Mouse (Mus musculus) testis, postnatal 10 days (tissue): ENCODE results near the gene Krt33b.

Experiments used
- DNase-seq: peaks from one replicate; pipeline ENCODE4 v3.0.0; 2021; ENCODE audit warnings: low spot score

Gene Krt33b

DNA sequence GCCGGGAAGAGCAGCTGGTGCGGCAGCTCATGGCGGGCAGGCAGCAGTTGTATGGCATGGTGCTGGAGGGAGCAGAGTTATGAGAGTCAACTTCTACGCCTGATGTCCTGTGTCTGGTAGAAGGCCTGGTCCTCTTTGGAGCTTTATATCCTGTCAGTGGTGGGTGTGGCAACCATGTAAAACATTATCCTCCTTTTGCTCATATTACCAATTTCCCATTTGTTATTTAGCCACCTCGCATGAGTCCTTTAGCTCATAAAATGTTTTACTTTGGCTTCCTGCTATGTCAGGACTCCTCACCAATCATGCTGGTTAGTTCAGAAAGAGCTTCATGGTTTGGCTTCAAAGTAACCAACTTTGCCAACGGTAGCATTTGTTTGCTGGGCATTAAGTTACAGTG, at the start of gene Krt33b:
Krt33b (minus strand) TSS at position 101 of the 400 bp plus-strand sequence.
- no peak for DNase-seq

DNA sequence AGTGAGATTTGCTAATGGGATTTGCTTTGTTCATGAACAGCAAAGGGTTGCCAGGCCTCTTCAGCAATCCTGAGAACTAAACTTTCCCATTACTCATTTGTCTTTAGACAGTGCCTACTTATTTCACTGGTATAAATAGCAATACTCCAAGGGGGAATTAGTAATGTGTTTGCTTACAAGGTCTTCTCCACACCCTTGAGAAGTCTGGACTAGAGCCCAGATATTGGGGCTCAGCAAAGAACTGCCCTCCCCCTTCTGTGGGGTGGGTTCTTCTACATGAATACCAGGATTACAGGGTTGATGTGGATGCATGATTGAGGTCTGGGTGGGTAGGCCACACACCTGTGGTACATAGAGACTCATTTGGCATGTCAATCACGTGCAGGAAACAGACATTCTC, 44.2 kb upstream of the Krt33b start:
- no peak for DNase-seq

- DNase-seq: no peak
These were observed 37.8 kb upstream of the Krt33b start for GRCm38 (mm10) chr11:100067293-100068036.

DNA sequence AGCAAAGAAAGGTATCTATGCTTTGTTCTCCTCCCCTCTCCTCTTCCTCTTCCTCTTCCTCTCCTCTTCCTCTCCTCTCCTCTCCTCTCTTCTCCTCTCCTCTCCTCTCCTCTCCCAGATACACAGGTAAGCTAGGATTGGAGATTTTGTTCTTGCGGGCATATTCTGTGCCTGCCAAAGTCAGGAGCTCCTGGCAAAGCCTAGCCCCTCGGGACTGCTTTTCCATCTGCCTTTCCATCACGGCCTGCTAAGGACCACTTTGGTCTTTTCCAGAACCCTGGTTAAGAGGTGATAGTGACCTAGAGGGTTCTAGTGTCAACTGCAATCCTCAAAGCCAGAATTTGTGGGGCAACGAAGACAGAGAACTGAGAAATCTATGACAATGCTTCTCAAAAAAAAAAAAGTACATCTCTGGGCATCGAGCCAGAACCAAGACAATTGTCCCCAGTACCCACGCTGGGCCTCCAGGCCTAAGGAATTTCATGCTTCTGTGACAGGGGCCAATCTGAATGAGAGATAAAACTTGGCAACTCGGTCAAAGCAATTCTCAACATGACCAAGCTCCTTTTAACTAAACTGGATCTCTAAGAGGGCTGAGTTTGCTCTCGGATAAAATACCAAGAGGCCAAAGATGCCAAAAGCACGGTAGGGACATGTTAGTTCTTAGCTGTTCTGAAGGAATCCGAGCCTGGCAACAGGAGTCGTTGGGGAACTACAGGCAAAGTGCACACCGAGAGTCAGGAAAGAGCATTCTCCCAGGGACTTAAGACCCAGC, 36.8 kb upstream of the Krt33b start:
- DNase-seq: no peak

DNA sequence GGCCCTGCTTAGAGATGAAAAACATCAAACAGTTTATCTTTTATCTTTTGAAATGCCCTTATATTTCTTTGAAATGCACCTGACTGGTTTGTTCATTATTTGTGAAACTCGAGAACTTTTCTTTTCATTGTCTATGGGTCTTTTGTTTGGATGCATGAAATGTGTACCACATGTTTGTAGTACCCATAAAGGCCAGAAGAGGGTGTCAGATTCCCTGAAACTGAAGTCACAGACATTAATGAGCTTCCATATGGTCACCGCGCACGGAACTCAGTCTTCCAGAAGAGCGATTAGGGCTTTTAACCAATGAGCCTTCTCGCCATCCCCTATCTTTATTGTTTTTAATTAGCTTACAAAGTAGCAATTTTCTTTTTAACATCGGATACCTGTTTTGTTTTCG, 29.2 kb upstream of the Krt33b start:
- DNase-seq: no peak

- no peak for DNase-seq
These were observed 26.3 kb upstream of the Krt33b start for GRCm38 (mm10) chr11:100055686-100056655.

- DNase-seq: no peak
These were observed 20.8 kb upstream of the Krt33b start, which contains the start of gene Krt31 for GRCm38 (mm10) chr11:100050451-100050850. Gene Krt31 (minus strand): TSS chr11:100050551.

- no peak for DNase-seq
These were observed 17.5 kb upstream of the Krt33b start for GRCm38 (mm10) chr11:100047193-100047592.

- DNase-seq: no peak
These were observed 16.7 kb upstream of the Krt33b start for GRCm38 (mm10) chr11:100046303-100046866.

DNA sequence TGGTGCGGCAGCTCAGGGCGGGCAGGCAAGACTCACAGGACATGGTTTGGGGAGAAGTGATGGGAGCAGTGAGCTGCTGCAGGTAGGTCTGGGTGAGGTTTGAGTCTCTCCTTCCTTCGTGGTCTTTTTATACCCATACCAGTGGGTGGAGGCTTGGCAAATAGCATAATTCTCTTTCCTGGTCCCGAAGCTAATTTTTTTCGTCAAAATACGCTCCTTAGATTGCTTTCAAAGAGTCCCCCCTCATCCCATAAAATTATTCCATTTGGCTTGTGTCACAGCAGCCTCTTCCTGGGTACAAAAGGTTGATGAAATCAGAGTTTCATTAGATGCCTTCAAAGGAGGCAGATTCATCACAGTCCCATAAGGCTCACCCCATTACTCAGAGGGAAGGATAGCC, 11.8 kb upstream of the Krt33b start, which contains the start of gene Krt34:
Krt34 (minus strand) TSS at position 101 of the 400 bp plus-strand sequence.
- DNase-seq: no peak

DNA sequence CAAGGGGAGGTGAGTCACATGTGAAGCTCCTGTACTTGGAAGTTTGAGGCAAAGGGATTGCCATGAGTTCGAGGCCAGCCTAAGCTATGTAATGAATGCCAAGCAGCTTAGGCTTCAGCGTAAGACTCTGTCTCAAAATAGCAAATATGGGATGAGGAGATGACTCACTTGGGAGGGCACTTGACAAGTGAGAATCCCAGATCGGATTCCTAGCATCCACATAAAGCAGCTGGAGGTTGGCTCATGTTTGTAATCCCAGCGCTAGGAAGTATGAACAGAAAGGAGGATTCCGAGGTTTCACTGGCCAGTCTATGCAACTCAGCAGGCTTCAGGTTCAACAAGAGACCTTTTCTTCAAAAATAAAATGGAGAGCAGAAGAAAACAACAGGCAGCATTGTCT, 8.2 kb downstream of the Krt33b start:
- no peak for DNase-seq

GRCm38 (mm10) chr11:100019466-100019865, 10.2 kb downstream of the Krt33b start:
- DNase-seq: no peak

DNA sequence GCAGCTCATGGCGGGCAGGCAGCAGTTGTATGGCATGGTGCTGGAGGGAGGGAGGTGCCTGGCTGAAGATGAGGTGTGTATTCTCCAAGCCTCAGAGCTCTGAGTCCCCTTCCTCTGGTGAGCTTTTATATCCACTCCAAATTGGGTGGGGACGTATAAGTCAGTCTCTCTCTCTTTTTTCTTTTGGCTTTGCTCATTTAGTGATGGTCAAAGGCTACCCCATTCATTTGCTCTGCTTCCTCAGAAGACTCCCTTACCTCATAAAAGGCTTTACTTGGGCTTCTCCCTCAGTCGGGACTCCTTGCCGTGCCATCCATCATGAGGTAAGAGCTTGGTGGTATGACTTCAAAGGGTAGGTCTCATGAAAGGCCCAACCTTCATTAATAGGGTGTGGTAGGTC, 13.6 kb downstream of the Krt33b start, which contains the start of gene Krt33a:
Krt33a (minus strand) TSS at position 101 of the 400 bp plus-strand sequence.
- no peak for DNase-seq

DNA sequence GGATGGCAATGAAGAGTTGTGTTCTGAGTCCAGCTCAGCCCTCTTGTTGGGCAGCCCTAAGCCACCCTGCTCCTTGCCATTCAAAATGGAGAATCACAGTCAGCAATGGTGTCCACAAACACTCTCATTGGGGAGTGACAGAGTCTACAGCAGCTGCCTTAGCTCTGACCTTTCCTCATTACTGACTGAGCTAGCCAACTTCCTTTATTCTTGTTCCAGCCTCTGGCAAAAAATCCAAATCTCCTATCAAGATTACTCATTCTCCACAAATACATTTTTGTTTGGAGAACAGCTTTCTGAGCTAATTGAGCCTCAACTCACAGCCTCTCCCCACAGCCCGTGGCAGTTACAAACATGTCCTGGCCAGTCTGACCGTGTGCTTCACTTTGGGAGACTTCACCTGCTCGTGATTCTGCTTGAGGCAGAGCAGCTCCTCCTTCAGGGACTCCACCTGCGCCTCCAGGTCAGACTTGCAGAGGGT, 15.9 kb downstream of the Krt33b start:
- DNase-seq: no peak

DNA sequence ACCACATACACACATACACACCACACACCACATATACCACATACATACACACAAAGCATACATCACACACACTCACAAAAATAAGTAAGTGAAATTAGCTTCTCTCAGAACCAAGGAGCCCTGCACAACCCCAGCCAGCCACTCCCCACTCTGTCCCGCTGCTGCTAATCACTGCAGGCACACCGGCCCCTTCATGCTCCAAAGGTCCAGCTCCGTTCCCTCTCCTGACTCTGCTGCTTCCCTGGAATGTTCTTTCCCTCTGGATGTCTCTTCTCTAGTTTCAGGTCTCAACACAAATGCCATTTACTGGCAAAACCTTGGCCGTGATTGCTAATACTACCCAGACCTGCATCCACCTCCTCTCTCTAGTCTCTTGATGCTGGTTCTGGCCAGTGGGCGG, 19.0 kb downstream of the Krt33b start:
- no peak for DNase-seq

DNA sequence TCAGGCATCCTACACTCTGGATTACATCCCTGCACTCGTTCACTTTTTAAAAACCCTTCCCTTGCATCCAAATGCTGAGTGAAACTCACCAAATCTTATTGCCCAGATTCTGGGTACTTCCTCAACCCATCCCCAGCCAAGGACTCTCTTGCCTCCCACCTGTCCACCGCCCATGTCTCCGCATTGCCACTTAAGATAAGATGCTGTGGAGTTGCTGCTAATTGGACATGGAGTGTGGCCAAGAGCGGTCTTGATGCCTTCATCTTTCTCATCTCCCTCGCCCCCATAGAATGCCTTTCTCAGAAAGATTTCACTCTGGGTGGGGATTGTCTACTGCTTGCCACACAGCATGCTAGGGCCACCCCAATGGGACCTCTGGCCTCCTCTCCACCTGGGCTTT, 21.3 kb downstream of the Krt33b start:
- no peak for DNase-seq

DNA sequence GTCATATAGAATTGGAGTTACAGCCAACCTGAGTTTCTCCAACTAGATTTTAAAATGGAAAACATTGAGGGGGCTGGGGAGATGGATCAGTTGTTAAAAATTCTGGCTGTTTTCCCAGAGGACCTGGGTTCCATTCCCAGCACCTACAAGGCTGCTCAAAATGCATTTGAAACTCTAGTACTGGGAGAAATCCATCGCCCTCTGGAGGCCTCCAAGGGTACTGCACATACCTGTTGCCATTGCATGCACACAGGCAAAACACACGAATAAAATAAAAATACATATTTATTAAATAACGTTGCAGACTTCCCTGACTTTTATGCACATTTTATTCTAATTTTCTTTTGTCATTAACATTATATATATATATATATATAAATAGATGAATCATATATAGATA, 23.0 kb downstream of the Krt33b start:
- no peak for DNase-seq

- no peak for DNase-seq
These were observed 23.8 kb downstream of the Krt33b start for GRCm38 (mm10) chr11:100005905-100006304.

DNA sequence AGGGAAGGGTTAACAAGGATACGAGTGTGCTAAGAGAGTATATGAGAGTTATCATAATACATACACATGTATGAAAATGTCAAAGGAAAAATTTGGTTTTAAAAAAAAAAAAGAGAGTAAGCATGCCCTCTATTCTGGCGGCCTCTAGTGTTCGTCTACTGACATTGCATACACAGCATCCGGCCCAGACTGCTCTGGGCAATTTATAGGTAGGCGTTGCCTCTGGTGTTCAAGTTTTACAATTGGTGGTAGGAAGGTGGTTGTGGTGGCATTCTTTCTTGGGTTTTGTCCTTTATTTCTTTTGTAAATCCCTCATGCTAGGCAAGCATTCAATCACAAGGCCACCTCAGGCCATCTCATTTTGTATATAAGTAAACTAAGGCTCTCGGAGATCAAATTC, 24.8 kb downstream of the Krt33b start:
- peak; percentile 64 for DNase-seq

DNA sequence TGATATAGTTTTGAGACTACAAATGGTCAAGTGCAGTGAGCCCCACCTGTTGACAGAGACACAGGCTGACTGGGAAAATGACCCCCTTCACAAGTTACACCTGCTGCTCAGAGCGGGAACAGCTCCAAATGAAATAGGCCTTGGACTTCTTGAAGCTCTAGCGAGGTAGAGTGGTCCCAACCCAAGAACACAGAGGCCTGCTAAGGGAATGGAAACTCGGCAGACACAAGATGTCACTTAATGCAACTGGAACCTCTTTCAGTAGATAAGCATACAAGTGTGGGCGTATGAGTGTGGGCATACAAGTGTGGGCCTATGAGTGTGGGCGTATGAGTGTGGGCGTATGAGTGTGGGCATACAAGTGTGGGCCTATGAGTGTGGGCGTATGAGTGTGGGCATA, 30.6 kb downstream of the Krt33b start:
- no peak for DNase-seq

DNA sequence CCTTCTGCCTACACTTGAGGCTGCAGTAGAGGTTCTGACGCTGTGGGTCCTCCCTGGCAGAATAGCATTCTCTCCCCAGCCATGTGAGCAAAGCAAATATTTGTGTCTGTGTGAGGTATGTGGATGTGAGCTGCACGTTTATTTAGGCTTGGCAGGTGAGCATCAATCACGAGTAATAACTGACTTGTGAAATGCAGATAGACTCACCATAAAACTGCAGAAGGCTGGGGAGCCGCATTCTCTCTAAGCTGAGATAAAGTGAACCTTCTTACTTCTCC, 35.3 kb downstream of the Krt33b start:
- peak; percentile 26 for DNase-seq
